Mouse (Mus musculus): ENCODE data around the gene Tex47. TPM values are rescaled to one million over a fixed set of nuclear protein-coding genes. Genes with fewer than 3 reads are reported as not detected.

Gene Tex47
- total RNA-seq (2023) = not detected

DNA sequence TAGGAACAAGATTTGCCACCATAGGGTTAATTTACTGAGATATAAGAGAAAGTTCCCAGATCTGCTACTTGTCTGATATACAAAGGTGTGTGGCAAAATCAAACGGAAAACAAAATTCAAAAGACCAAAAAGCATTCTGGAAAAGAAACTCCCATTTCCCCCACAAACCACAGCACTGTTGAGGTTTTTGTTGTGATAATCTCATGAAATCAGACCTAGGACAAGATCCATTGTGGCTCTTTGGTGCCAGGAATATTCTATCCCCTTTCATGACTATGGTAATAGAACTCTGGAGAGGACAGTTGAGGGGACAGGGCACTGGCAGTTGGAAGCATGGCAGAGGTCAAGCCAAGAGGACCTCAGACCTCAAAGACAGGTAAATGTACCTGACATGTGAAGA lies at the start of gene Tex47:
TSS of gene Tex47 (plus strand) at position 301 of the 400 bp plus-strand sequence.

GRCm38 (mm10) chr5:7344145-7345010 lies 40.5 kb downstream of the Tex47 start, which contains the start of gene Zfp804b:
Gene Zfp804b (minus strand): TSS chr5:7344756.

Other genes starting within 250 kb of the Tex47 start
- gene Zfp804b, start 40.6 kb downstream of the Tex47 start, total RNA-seq (2023) = not detected